Mouse (Mus musculus) embryo, embryonic 11.5 days (tissue): ENCODE results near the gene Cd82.

Experiments used
- DNase-seq: peaks from one replicate; pipeline ENCODE4 v3.0.0-alpha.2; 2012; ENCODE audit warnings: low read depth, low spot score

The Cd82 gene

DNA sequence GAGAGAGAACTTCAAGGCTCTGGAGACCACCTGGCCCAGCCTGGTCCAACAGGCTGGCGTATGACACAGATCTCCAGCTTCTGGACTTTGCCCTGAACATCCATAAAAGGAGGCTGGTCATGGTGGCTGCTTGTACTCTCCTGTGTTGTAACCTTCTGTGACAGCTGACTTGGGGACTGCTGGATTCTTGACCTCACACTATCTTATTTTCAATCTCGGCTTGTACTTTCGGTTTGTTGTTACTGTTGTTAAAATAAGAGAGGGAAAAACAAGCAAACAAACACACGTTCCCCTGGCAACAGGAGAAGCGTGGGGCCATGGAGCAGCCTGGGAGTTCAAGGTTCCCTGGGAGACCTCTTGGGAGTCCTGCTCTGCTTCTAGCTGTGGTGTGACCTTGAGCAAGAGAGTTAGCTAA is 17.7 kb downstream of the Cd82 start:
- DNase-seq, result no peak

DNA sequence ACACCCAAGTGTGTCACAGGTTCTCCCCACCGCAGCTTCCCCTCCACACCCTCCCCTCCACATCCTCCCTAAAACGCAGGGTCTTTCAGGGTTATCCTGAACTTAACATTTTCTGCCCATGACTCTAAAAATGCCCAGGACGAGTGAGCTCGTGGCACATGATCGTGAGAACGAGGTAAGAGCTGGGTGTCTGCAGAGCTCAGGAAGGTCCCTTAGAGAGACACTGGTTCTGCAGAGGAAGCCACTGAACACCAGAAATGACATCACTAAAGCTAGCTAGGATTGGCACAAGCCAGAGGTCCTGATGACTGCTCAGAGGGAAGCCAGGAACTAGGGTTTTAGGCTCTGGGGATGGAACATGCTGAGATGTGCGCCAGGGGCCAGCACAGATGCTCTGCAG is 18.7 kb downstream of the Cd82 start:
- no peak for DNase-seq

GRCm38 (mm10) chr2:93443106-93443505 is 19.8 kb downstream of the Cd82 start:
- DNase-seq, result no peak

- no peak for DNase-seq
Measured at GRCm38 (mm10) chr2:93439812-93440559, 23.0 kb downstream of the Cd82 start.

DNA sequence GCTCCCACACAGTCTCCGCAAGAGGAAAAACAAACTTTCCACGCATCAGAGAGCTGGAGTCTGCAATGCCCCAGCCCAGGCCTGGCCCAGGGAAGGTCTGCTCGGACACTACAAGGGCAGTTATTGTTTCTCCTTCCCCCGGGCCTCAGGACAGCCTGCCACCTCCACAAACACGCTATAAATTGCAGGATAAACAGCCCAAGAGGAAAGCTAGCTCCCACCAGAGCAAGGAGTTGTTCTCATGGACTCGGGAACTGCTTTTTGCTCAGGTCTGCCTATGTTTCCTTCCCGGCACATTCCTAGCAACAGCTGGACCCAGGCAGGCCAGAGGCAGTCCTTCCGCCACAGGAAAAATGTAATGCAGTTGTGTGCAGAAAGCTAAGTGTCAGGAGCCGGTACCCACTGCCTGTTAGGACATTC is 23.6 kb downstream of the Cd82 start:
- DNase-seq, result no peak

- no peak for DNase-seq
Measured at GRCm38 (mm10) chr2:93438335-93438734, 24.6 kb downstream of the Cd82 start.

GRCm38 (mm10) chr2:93435577-93435976 is 27.4 kb downstream of the Cd82 start:
- no peak for DNase-seq

DNA sequence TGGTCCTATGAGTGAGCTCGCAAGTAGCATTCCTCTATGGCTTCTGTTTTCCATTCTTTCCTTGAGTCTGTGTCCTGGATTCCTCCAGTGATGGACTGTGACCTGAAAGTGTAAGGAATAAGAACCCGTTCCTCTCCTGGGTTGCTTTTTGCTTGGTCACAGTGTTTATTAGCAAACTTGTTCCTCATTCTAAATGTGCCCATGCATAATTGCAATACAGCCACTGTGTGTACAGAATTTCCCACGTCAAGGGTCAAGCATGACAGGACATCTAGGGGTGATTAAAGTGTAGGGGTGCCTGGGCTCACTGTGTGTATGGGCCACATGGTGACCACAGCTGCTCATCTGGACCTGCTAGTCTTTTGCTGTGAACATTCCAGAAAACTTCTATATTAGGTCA is 28.0 kb downstream of the Cd82 start:
- no peak for DNase-seq

- DNase-seq, result no peak
Measured at GRCm38 (mm10) chr2:93433543-93433942, 29.4 kb downstream of the Cd82 start.

- no peak for DNase-seq
Measured at GRCm38 (mm10) chr2:93432600-93433389, 30.1 kb downstream of the Cd82 start.

GRCm38 (mm10) chr2:93431575-93432325 is 31.2 kb downstream of the Cd82 start:
- DNase-seq, result no peak

GRCm38 (mm10) chr2:93430993-93431392 is 31.9 kb downstream of the Cd82 start:
- DNase-seq, result no peak

GRCm38 (mm10) chr2:93428004-93428531 is 34.9 kb downstream of the Cd82 start:
- no peak for DNase-seq

GRCm38 (mm10) chr2:93427000-93427715 is 35.8 kb downstream of the Cd82 start:
- DNase-seq, result no peak

- no peak for DNase-seq
Measured at GRCm38 (mm10) chr2:93425810-93426209, 37.1 kb downstream of the Cd82 start.

- DNase-seq, result no peak
Measured at GRCm38 (mm10) chr2:93424307-93424984, 38.5 kb downstream of the Cd82 start.

- peak; percentile 68 for DNase-seq
Measured at GRCm38 (mm10) chr2:93421320-93421719, 41.6 kb downstream of the Cd82 start.

DNA sequence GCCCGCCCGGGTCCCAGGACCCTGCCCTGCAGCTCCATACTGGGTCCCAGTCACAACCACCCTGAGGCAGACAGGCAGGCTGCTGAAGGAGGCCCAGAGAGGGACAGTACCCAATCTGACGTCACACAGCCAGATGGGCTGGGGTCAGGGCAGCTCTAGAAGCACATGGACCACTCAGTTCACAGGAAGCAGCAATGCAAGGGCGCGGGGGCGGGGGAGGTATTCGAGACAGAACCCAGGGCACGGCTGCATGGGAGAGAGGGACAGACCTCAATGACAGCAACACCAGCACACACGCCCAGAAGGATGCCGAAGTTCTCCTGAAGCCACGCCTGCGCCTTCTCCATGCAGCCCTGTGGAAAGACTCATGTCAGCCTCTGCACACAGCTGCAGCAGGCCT is 43.0 kb downstream of the Cd82 start:
- no peak for DNase-seq

GRCm38 (mm10) chr2:93418396-93418795 is 44.5 kb downstream of the Cd82 start:
- DNase-seq, result peak; percentile 69

- no peak for DNase-seq
Measured at GRCm38 (mm10) chr2:93416874-93417709, 45.8 kb downstream of the Cd82 start.
